In the genomic region with DNA sequence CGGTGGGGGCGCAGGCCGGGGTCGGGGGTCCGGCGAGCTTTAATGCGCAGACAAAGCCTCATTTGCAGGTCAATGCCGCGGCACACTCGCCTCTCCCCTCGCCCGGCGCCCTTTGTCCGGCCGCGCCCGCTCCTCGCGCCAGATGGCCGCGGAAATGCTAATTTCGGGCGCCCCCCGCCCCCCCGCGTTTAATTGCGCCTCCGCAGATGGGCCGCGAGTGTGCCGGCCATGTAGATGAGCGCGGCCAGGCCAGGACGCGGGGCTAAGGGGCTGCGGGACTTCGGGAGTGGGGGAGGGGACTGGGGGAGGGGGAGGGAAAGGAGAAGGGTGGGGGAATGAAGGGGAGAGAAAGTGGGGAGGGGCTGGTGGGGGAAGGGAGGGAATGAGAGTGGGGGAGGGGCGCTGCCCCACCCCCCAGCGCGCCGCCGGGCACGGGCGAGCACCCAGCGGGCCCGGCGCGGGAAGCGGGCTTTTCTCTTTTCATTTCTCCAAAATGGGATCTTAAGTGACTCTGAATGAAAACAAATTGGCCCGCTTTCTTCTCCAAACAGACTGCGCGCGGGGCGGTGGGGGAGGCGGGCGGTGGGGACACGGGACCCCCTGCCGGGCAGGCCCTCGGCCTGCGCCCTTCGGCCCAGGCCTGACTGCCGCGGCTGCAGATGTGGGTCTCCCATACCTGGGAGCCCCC, we compare ENCODE assay signal across 9 mouse cellular contexts. TPM values are rescaled to one million over a fixed set of nuclear protein-coding genes. Genes with fewer than 3 reads are reported as not detected.
A peak's percentile ranks its signal among the peaks of the same experiment; 100 is the strongest.
DNase-seq lines count a peak whose midpoint lies in the region; ATAC-seq lines count a peak whose summit lies in the region.
"Had no signal": no experiment of that assay in that cellular context is flagged by ENCODE, and none has a peak within 500 bp of the region (broad histone marks: within the 10 kb centered on the region; RNA-seq: fewer than 3 reads in every experiment).

No protein-coding gene starts in this region.

- H3K27me3 ChIP-seq in embryonic facial prominence, embryonic 10.5 days (replicated peaks; ENCODE audit: low read depth, poor library complexity, severe bottlenecking) = peaks cover 97% of the 10 kb centered on the region
- no peaks in the 10 kb centered on the region; the same call in 1 of the 2 replicates for H3K27me3 ChIP-seq in hindbrain, embryonic 16.5 days (replicated peaks; ENCODE audit: control insufficient read depth, insufficient read depth, low read length)
- H3K27me3 ChIP-seq in midbrain, embryonic 10.5 days (ENCODE audit: low read depth, poor library complexity, severe bottlenecking) = peaks cover 97% of the 10 kb centered on the region
- H3K27me3 ChIP-seq: Patski had no signal

- peak; percentile 12 for DNase-seq in kidney, adult 18-20 months
- DNase-seq in kidney, adult 8-10 months = no peak
- DNase-seq in embryonic facial prominence, embryonic 10.5 days (ENCODE audit: low spot score) = peak; percentile 78
- peak; percentile 89 for DNase-seq in midbrain, embryonic 10.5 days (ENCODE audit: low spot score)
- DNase-seq in frontal cortex, adult 2 months (ENCODE audit: extremely low spot score in 1 of 2, low spot score in 1 of 2) = no peak
- no peak for DNase-seq in cerebellum, adult 11 months
- DNase-seq in spleen, postnatal 4 days (ENCODE audit: low spot score in 2 of 2) = no peak

- peak overlapping the region; percentile 76 for H3K9ac ChIP-seq in hindbrain, embryonic 16.5 days (ENCODE audit: low read depth, low read length)

- peaks cover 38% of the 10 kb centered on the region for H3K4me1 ChIP-seq in embryonic facial prominence, embryonic 10.5 days
- H3K4me1 ChIP-seq in hindbrain, embryonic 16.5 days (ENCODE audit: control insufficient read depth, insufficient read depth, low read depth, low read length) = peaks cover 12% of the 10 kb centered on the region
- H3K4me1 ChIP-seq in midbrain, embryonic 10.5 days = peaks cover 64% of the 10 kb centered on the region

- H3K36me3 ChIP-seq in embryonic facial prominence, embryonic 10.5 days (replicated peaks) = no peaks in the 10 kb centered on the region
- H3K36me3 ChIP-seq in hindbrain, embryonic 16.5 days (ENCODE audit: control insufficient read depth, insufficient read depth, low read length) = no peaks in the 10 kb centered on the region
- no peaks in the 10 kb centered on the region for H3K36me3 ChIP-seq in midbrain, embryonic 10.5 days

- 1% methylated on average over 62 of the region's 63 CpGs for WGBS in embryonic facial prominence, embryonic 10.5 days
- 1% methylated on average over 62 of the region's 63 CpGs for WGBS in hindbrain, embryonic 16.5 days
- 2% methylated on average over 61 of the region's 63 CpGs for WGBS in midbrain, embryonic 10.5 days

- peak; percentile 71 for ATAC-seq in hindbrain, embryonic 16.5 days
- ATAC-seq: Patski had no signal

- peak overlapping the region; percentile 83 for H3K4me2 ChIP-seq in hindbrain, embryonic 16.5 days (ENCODE audit: low read length)

- H3K9me3 ChIP-seq in embryonic facial prominence, embryonic 10.5 days = no peaks in the 10 kb centered on the region
- H3K9me3 ChIP-seq in hindbrain, embryonic 16.5 days (ENCODE audit: control insufficient read depth, low read length) = no peaks in the 10 kb centered on the region
- no peaks in the 10 kb centered on the region for H3K9me3 ChIP-seq in midbrain, embryonic 10.5 days (replicated peaks)

- H3K27ac ChIP-seq in embryonic facial prominence, embryonic 10.5 days (replicated peaks) = peak overlapping the region; percentile 96
- peak overlapping the region; percentile 18; the same call in 1 of the 2 replicates for H3K27ac ChIP-seq in hindbrain, embryonic 16.5 days (ENCODE audit: low read depth, low read length)
- H3K27ac ChIP-seq in midbrain, embryonic 10.5 days (replicated peaks) = peak overlapping the region; percentile 96

- peak overlapping the region; percentile 66 for H3K4me3 ChIP-seq in embryonic facial prominence, embryonic 10.5 days
- H3K4me3 ChIP-seq in hindbrain, embryonic 16.5 days (ENCODE audit: low read length) = peak overlapping the region; percentile 44
- H3K4me3 ChIP-seq in midbrain, embryonic 10.5 days = peak overlapping the region; percentile 61

RNA-seq across cellular contexts. Expression of a gene that starts 22.8 kb away (rescaled TPM):
- 355 and 407 TPM in 2 replicates for polyA plus RNA-seq in embryonic facial prominence, embryonic 10.5 days (2016; fragmentation: Nextera tagmentation; extraction: Ambion mirVana)
- polyA plus RNA-seq in hindbrain, embryonic 16.5 days (2015; fragmentation: Nextera tagmentation; extraction: Ambion mirVana) = 165 and 231 TPM in 2 replicates
- 329 and 443 TPM in 2 replicates for polyA plus RNA-seq in midbrain, embryonic 10.5 days (2016; fragmentation: Nextera tagmentation; extraction: Ambion mirVana)
- polyA plus RNA-seq in frontal cortex, adult 2 months (2012; rRNA removed) = 9.1 and 10.3 TPM in 2 replicates

RNA-seq across cellular contexts. Expression of a gene that starts 35.5 kb away (rescaled TPM):
- polyA plus RNA-seq in embryonic facial prominence, embryonic 10.5 days (2016; fragmentation: Nextera tagmentation; extraction: Ambion mirVana) = 0.26 and 0.96 TPM in 2 replicates
- 0.79 and 1.00 TPM in 2 replicates for polyA plus RNA-seq in hindbrain, embryonic 16.5 days (2015; fragmentation: Nextera tagmentation; extraction: Ambion mirVana)
- 0.17 and 0.20 TPM in 2 replicates for polyA plus RNA-seq in midbrain, embryonic 10.5 days (2016; fragmentation: Nextera tagmentation; extraction: Ambion mirVana)
- 0.74 and 1.1 TPM in 2 replicates for polyA plus RNA-seq in frontal cortex, adult 2 months (2012; rRNA removed)

Comparison
In these comparisons a context has a peak if more than half of its experiments do, and no peak if none do; other contexts are left out.
1. DNase-seq: peak in kidney, adult 18-20 months (single experiment), embryonic facial prominence, embryonic 10.5 days (single experiment) and midbrain, embryonic 10.5 days (single experiment); none in kidney, adult 8-10 months (0 of 2), frontal cortex, adult 2 months (0 of 2), cerebellum, adult 11 months (single experiment) and spleen, postnatal 4 days (0 of 2).
2. H3K27ac ChIP-seq: peak in every context shown above with its lines; median percentile 96 in embryonic facial prominence, embryonic 10.5 days; 96 in midbrain, embryonic 10.5 days; 18 in hindbrain, embryonic 16.5 days.
3. RNA of a gene that starts 22.8 kb away (polyA plus RNA-seq): 355 to 407 TPM in embryonic facial prominence, embryonic 10.5 days, 329 to 443 TPM in midbrain, embryonic 10.5 days and 165 to 231 TPM in hindbrain, embryonic 16.5 days; 9.1 to 10.3 TPM in frontal cortex, adult 2 months; every median in the first group is over 10 times any median in the second.
4. Peak in every context shown above with its lines, with median percentiles within 50 percentile points of each other: H3K4me3 ChIP-seq.